Mouse (Mus musculus) kidney, postnatal 25 days (tissue): ENCODE results near the gene Krt222.

Source experiments
- DNase-seq, 2 experiments: peaks; one replicate each; pipeline ENCODE4 v3.0.0; 2021; ENCODE audit warnings: mixed read lengths in 2 of 2

Krt222 gene

DNA sequence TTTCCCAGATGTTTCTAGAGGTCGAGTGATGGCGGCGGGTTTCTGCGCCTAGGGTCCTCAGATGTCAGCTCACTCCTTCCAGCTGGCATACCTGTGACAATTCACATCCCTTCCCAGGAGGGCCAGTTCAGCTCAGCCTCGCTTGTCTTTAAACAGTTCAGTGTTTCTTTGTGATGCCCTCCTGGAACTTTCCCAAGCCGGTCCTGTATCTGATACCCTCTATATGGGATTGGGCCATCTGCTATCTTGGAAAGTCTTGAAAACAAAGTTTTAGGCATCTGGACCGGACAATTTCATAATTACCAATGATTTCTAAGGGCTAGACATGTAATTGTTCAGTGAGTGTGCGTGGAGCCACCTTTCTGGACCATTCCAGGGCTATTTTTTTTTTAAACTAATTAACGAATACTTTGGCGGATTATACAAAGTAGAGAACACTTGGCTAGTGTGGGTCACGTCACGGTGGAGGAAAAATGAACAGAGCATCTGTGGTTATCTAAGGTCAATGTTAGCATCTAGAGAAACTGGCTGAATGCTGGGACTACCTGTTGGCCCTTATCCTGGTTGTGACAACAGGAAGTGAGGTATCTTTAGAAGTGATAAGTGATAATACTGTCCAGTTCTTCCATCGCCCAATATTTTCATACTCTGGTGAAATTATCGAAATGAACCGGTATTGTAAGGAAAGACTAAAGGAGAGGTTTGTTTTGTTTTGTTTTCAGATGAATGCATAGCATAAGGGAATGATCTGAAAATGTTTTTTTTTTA, 12.7 kb downstream of the Krt222 start:
- DNase-seq = peak in 1 of 2 experiments; percentile 31

- peak; percentile 78 to 87 for DNase-seq
Observed at GRCm38 (mm10) chr11:99230261-99231048, 13.4 kb downstream of the Krt222 start, which contains the start of gene Smarce1. Gene Smarce1, minus strand, starts transcription at chr11:99231017.

DNA sequence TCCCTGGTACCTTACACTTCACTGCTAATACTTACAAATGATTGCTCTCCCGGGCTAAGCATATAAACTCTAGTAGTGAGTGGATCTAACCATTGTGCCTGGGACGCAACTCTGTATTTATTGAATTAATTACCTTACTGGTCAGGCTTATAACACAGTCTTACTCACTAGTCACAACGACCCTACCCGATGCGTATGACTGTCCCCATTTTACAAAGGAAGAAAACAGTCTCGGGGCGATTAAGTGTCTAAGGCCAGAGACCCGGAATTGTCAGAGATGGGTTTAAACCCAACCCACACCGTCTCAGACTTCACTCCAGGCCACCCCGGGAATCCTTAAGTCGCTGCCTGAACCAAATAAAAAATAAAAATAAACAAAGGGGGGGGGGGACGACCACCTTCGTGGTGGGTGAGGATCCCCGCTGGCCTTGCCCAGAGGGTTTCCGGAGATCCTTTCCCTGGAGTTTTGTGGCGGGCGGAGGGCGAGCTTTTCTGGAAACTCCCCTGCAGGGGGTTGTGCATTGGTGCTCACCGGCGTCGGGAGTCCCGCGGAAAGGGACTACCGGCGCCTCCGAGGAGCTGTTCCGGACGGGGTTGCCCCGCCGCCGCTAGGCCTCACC, 14.1 kb downstream of the Krt222 start:
- no peak for DNase-seq

DNA sequence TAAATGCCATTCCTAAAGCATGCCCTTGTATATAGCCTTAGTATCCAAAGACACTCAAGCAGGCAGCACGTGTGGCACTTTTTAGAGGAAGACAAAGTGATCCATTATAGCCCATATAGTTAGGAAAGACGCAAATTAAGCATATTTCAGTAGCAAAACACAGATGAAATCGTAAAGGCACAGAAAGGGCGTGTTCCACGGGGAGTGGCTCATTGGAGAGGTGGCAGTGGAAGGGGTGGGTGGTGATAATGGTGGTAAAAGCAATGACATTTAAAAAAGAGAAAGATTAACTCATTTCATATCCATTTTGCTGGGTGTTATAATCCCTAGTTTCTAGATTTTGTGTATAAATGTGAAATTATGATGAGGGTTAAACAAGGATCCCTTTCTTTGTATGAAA, 17.6 kb downstream of the Krt222 start:
- DNase-seq = no peak

DNA sequence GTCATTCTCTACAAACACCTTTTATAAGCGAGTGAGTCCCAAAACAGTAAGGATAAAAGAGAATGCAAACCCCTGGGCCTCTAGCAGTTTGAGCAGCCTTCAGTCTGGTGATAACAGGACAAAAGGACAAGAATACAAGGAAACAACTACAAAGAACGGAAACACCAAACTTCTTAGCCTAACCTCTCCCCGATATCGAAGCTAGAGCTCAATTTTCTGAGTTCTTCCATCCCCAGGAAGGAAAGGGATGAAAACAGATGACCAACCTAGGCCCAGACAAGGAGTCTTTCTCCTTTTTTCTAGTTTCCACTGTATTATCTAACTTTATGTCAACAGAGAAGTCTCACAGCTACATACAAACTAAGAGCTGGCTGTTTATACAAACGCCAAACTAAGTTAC, 20.6 kb downstream of the Krt222 start:
- no peak for DNase-seq

GRCm38 (mm10) chr11:99221811-99222210, 22.1 kb downstream of the Krt222 start:
- DNase-seq = peak; percentile 11 to 50

DNA sequence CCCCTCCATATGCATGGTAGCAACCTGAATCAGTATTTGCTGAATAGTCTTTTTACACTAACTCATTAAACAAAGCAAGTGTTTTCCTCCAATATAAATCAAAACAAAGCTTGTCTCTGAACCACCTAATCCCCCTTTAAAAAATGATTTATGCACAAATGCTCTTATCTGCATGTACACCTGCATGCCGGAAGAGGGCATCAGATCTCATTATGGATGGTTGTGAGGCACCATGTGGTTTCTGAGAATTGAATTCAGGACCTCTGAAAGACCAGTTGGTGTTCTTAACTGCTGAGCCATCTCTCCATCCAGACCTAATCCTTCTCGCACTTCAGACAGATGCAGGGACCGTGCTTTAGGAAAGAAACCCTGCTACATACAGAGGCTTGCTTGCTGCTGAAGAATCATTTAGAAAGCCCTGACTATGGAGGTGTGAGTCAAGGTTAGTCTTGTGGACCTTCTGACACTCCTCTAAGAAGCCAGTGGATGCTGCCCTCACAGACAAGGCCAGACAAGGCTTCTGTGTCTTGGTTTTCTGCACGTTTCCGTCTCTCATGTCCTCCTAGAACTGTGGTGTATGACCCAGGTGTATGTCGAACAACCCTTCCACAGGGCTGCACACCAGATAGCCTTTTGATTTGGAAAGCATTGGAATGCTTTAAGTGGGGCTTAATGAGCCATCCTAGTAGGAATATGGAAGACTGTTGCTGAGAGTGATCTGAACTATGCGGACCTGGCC, 26.5 kb downstream of the Krt222 start:
- no peak for DNase-seq

- no peak for DNase-seq
Observed at GRCm38 (mm10) chr11:99216181-99216580, 27.7 kb downstream of the Krt222 start.

GRCm38 (mm10) chr11:99212693-99213092, 31.2 kb downstream of the Krt222 start:
- no peak for DNase-seq

DNA sequence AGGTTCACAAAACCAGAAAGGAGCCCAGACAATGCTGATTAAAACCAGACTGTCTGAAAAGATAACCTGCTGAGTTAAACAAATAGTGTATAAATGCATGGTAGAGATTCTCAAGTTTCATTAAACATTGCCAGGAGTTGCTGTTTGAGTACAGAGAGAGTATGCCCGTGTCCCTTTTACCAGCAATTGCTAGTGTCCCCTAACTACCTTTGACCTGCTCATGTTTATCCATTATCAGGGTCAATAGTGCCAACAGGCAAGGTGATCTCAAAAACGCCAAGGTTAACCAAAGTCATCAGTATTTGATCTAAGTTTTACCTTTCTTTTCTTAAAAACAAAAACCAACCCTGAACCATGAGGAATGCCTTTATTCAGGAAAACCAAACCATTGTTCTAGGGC, 31.9 kb downstream of the Krt222 start:
- DNase-seq = no peak

DNA sequence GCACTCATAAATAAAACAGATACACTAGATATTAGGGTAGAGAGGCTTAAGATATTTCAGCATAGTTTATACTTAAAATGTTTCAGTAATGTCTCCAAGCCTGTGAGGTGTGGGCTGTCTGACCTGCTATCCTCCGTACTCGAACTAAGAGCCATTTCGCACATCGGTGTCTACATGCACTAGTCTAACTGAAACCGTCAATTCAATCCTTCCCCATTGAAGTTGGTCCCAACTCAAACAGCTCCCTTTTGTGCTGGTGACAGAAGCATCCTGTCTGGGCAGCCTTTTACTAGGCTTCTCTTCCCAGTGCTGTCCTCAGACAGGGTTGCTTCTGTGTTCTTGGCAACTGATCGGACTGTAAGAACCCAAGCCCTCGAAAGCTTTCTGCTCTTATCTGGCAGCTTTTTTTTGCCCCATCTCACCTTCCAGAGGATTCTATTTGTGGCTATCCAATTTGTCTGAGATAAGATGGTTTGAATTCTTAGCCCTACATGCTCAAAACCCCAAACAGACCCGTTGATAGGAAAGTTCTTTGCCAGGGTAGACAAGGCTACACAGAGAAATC, 35.7 kb downstream of the Krt222 start:
- DNase-seq = no peak

- no peak for DNase-seq
Observed at GRCm38 (mm10) chr11:99207449-99207848, 36.4 kb downstream of the Krt222 start.

- DNase-seq = peak; percentile 33 to 42
Observed at GRCm38 (mm10) chr11:99206954-99207353, 36.9 kb downstream of the Krt222 start.

DNA sequence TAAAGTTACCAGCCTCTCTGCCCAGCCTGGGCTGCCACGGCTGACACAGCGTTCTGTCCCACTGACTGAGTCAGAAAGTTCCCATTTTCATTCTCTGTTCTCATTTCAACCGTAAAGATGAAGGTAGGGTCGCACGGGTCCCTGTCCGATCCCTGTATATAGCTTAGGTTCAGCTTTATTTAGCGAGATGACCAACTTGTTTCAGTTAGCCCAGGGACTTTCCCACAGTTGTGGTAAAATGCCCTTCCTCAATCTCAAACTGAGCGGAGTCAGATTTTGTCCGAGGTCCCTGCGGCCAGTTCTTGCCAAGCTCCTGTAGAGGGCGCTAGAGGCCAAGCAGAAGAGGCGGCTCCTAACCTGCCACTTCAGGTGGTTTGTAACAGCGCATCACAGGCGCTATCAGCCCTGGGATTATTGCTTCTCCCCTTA, 54.7 kb downstream of the Krt222 start:
- peak; percentile 53 to 59 for DNase-seq

- no peak for DNase-seq
Observed at GRCm38 (mm10) chr11:99187348-99187747, 56.5 kb downstream of the Krt222 start.

- no peak for DNase-seq
Observed at GRCm38 (mm10) chr11:99186836-99187235, 57.0 kb downstream of the Krt222 start.
